Mouse (Mus musculus): Measurements from ENCODE around the gene Vps41. TPM values are rescaled to one million over a fixed set of nuclear protein-coding genes. Genes with fewer than 3 reads are reported as not detected.
A peak's percentile ranks its signal among the peaks of the same experiment; 100 is the strongest.

The Vps41 gene
- total and polyA plus RNA-seq, 2 experiments from 2014 or later: 89.4 to 90.5 TPM

- Histone ChIP-seq H3K36me3 (ENCODE audit: insufficient read depth, low read length) (peaks cover 5% of the 10 kb centered on the region; the same call in 1 of the 2 replicates), H3K4me1 (ENCODE audit: insufficient read depth, low read length) (0 out of 2 replicates have a peak, but pooled peaks cover 2% of the 10 kb centered on the region), H3K4me2 (ENCODE audit: low read depth, low read length) (no peak overlapping the region), H3K27ac (no peak overlapping the region), H3K9ac (replicated peaks; ENCODE audit: low read length) (no peak overlapping the region), H3K9me3 (ENCODE audit: low read length) (no peaks in the 10 kb centered on the region), H3K27me3 (ENCODE audit: insufficient read depth, low read length) (no peaks in the 10 kb centered on the region), H3K4me3 (ENCODE audit: low read length) (no peak overlapping the region)
- 78% methylated on average over 8 of the region's 8 CpGs for WGBS
- no peak for TF ChIP-seq CTCF (IDR thresholded peaks at IDR 0.05; ENCODE audit: low read depth)
- ATAC-seq (no peak), DNase-seq (ENCODE audit: low spot score) (no peak)
Observed at GRCm38 (mm10) chr13:18852718-18853117, 135.6 kb downstream of the Vps41 start.

- ATAC-seq (peak; percentile 90), DNase-seq (ENCODE audit: low spot score) (peak; percentile 54)
- Histone ChIP-seq H3K9me3 (ENCODE audit: low read length) (no peaks in the 10 kb centered on the region), H3K9ac (replicated peaks; ENCODE audit: low read length) (no peak overlapping the region), H3K4me1 (ENCODE audit: insufficient read depth, low read length) (0 out of 2 replicates have a peak, but pooled peaks cover 2% of the 10 kb centered on the region), H3K27ac (peak overlapping the region; percentile 41; the same call in 1 of the 2 replicates), H3K36me3 (ENCODE audit: insufficient read depth, low read length) (no peaks in the 10 kb centered on the region), H3K27me3 (ENCODE audit: insufficient read depth, low read length) (no peaks in the 10 kb centered on the region), H3K4me2 (ENCODE audit: low read depth, low read length) (no peak overlapping the region), H3K4me3 (ENCODE audit: low read length) (no peak overlapping the region)
- WGBS: 28% methylated on average over 8 of the region's 8 CpGs
- TF ChIP-seq CTCF (IDR thresholded peaks at IDR 0.05; ENCODE audit: low read depth): no peak
Observed at GRCm38 (mm10) chr13:18856026-18856802, 139.1 kb downstream of the Vps41 start.

GRCm38 (mm10) chr13:18858183-18858582, 141.1 kb downstream of the Vps41 start:
- TF ChIP-seq CTCF (IDR thresholded peaks at IDR 0.05; ENCODE audit: low read depth): no peak
- H3K36me3 ChIP-seq (ENCODE audit: insufficient read depth, low read length): peaks cover 4% of the 10 kb centered on the region; the same call in 1 of the 2 replicates
- H3K9ac ChIP-seq (replicated peaks; ENCODE audit: low read length): no peak overlapping the region
- no peaks in the 10 kb centered on the region for H3K9me3 ChIP-seq (ENCODE audit: low read length)
- no peak for DNase-seq (ENCODE audit: low spot score)
- H3K27me3 ChIP-seq (ENCODE audit: insufficient read depth, low read length): no peaks in the 10 kb centered on the region
- no peak for ATAC-seq
- H3K27ac ChIP-seq: no peak overlapping the region
- H3K4me3 ChIP-seq (ENCODE audit: low read length): no peak overlapping the region
- 58% methylated on average over 4 of the region's 4 CpGs for WGBS
- H3K4me2 ChIP-seq (ENCODE audit: low read depth, low read length): no peak overlapping the region
- H3K4me1 ChIP-seq (ENCODE audit: insufficient read depth, low read length): 0 out of 2 replicates have a peak, but pooled peaks cover 2% of the 10 kb centered on the region

DNA sequence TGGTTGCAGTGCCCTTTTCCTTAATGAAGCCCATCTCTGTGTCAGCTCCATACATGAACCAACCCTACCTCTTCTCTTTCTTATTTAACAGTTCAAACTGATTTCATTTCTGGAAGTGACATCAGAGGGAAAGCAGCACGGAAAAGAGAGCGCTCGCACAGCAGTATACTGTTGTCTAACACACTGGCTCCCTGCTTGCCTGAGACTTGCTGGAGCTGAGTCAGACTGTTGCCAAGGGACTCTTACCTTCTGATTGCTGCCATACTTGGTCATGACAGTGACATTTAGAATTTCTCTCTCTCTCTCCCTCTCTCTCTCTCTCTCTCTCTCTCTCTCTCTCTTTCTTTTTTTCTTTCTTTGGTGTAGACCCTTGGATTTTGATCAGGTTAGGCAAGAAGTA, 142.3 kb downstream of the Vps41 start:
- no peaks in the 10 kb centered on the region for H3K27me3 ChIP-seq (ENCODE audit: insufficient read depth, low read length)
- 0 out of 2 replicates have a peak, but pooled peaks cover 2% of the 10 kb centered on the region for H3K4me1 ChIP-seq (ENCODE audit: insufficient read depth, low read length)
- 67% methylated on average over 3 of the region's 3 CpGs for WGBS
- no peak overlapping the region for H3K9ac ChIP-seq (replicated peaks; ENCODE audit: low read length)
- DNase-seq (ENCODE audit: low spot score) (no peak), ATAC-seq (no peak)
- H3K36me3 ChIP-seq (ENCODE audit: insufficient read depth, low read length): peaks cover 5% of the 10 kb centered on the region; the same call in 1 of the 2 replicates
- H3K4me3 ChIP-seq (ENCODE audit: low read length): no peak overlapping the region
- H3K4me2 ChIP-seq (ENCODE audit: low read depth, low read length): no peak overlapping the region
- H3K9me3 ChIP-seq (ENCODE audit: low read length): no peaks in the 10 kb centered on the region
- no peak overlapping the region for H3K27ac ChIP-seq
- TF ChIP-seq CTCF (IDR thresholded peaks at IDR 0.05; ENCODE audit: low read depth): no peak

- Histone ChIP-seq H3K27ac (peak overlapping the region; percentile 17), H3K9me3 (ENCODE audit: low read length) (no peaks in the 10 kb centered on the region), H3K27me3 (ENCODE audit: insufficient read depth, low read length) (no peaks in the 10 kb centered on the region), H3K36me3 (ENCODE audit: insufficient read depth, low read length) (peaks cover 7% of the 10 kb centered on the region; the same call in 1 of the 2 replicates), H3K4me3 (ENCODE audit: low read length) (no peak overlapping the region), H3K4me1 (ENCODE audit: insufficient read depth, low read length) (no peaks in the 10 kb centered on the region), H3K9ac (replicated peaks; ENCODE audit: low read length) (no peak overlapping the region), H3K4me2 (ENCODE audit: low read depth, low read length) (no peak overlapping the region)
- ATAC-seq: peak; percentile 93
- DNase-seq (ENCODE audit: low spot score): peak; percentile 77
- 20% methylated on average over 5 of the region's 5 CpGs for WGBS
- TF ChIP-seq CTCF (IDR thresholded peaks at IDR 0.05; ENCODE audit: low read depth): peak; percentile 84
Observed at GRCm38 (mm10) chr13:18868030-18868490, 151.0 kb downstream of the Vps41 start.

- ATAC-seq: no peak
- Histone ChIP-seq H3K9me3 (ENCODE audit: low read length) (no peaks in the 10 kb centered on the region), H3K4me2 (ENCODE audit: low read depth, low read length) (no peak overlapping the region), H3K27ac (0 out of 2 replicates have a peak overlapping the region, but pooled peaks have one; percentile 17), H3K36me3 (ENCODE audit: insufficient read depth, low read length) (peaks cover 7% of the 10 kb centered on the region; the same call in 1 of the 2 replicates), H3K9ac (replicated peaks; ENCODE audit: low read length) (no peak overlapping the region), H3K4me3 (ENCODE audit: low read length) (no peak overlapping the region), H3K27me3 (ENCODE audit: insufficient read depth, low read length) (no peaks in the 10 kb centered on the region), H3K4me1 (ENCODE audit: insufficient read depth, low read length) (no peaks in the 10 kb centered on the region)
- DNase-seq (ENCODE audit: low spot score): no peak
- WGBS: 89% methylated on average over 5 of the region's 5 CpGs
- no peak for TF ChIP-seq CTCF (IDR thresholded peaks at IDR 0.05; ENCODE audit: low read depth)
Observed at GRCm38 (mm10) chr13:18868825-18869224, 151.7 kb downstream of the Vps41 start.

DNA sequence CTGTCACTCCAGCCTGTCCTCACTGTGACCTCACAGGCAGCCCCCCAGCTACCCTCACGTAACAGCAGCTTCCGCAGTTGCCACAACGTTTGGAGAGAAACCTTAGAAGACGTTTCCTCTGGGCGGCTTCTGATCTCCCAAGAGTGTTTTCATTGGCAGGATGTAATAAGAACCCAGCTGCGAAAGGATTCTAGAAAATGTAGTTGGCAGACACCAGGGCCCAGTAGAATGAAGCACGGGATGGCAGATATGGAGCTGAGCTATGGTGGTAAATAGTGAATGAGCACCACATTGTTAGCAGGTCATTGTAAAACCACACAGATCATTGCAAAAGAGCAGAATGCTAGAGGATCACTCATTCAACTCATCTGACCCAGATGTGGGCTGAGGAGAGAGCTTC, 158.2 kb downstream of the Vps41 start:
- ATAC-seq (no peak), DNase-seq (ENCODE audit: low spot score) (no peak)
- no peaks in the 10 kb centered on the region for H3K27me3 ChIP-seq (ENCODE audit: insufficient read depth, low read length)
- no peak overlapping the region for H3K4me3 ChIP-seq (ENCODE audit: low read length)
- H3K4me1 ChIP-seq (ENCODE audit: insufficient read depth, low read length): no peaks in the 10 kb centered on the region
- H3K36me3 ChIP-seq (ENCODE audit: insufficient read depth, low read length): no peaks in the 10 kb centered on the region
- WGBS: 66% methylated on average over 7 of the region's 7 CpGs
- no peaks in the 10 kb centered on the region for H3K9me3 ChIP-seq (ENCODE audit: low read length)
- no peak overlapping the region for H3K27ac ChIP-seq
- H3K9ac ChIP-seq (replicated peaks; ENCODE audit: low read length): no peak overlapping the region
- no peak overlapping the region for H3K4me2 ChIP-seq (ENCODE audit: low read depth, low read length)
- no peak for TF ChIP-seq CTCF (IDR thresholded peaks at IDR 0.05; ENCODE audit: low read depth)
